Mouse (Mus musculus): ENCODE results near the gene Aak1. TPM values are rescaled to one million over a fixed set of nuclear protein-coding genes. Genes with fewer than 3 reads are reported as not detected.
"Not testable (repeated sequence)": the region's sequence is repeated elsewhere in the genome, so short reads cannot be mapped to it uniquely, and the experiment has no call there.

Gene Aak1
- total RNA-seq, 2 experiments from 2014 or later, result 15.8 to 39.4 TPM

DNA sequence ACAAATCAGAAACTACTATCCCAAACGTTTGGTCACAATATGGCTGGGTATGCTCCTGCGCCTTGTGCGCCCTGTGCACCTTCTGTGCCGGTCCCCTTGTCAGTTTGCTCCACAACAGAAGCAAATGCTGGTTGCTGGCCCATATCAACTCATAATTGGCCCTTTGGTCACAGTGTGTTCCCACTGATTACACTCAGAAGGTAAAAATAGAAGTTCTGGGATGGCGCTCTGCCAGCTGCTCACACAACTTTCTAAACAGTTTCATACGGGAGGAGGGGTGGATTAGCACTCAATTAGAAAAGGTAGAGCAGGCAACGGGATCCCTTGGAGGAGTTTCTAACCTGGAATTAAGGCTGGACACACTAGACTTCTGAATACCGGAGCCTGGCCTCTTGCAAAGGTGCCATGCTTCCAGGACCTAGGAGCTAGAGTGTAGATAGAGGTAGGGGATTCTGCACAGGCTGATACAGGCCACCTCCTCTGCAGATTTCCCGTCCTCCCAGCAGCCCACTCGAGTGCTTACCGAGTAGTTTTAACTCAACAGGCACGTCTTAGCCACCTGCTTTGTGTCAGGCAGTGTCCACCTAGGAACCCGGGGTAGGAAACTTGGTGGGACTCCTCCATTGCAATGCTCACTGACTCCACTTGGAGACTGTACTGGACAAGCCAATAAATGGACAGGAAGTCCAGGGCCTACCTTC, 16.4 kb upstream of the Aak1 start:
- ATAC-seq (replicated peaks; ENCODE audit: low FRiP score, poor library complexity, severe bottlenecking), result peak; percentile 93

DNA sequence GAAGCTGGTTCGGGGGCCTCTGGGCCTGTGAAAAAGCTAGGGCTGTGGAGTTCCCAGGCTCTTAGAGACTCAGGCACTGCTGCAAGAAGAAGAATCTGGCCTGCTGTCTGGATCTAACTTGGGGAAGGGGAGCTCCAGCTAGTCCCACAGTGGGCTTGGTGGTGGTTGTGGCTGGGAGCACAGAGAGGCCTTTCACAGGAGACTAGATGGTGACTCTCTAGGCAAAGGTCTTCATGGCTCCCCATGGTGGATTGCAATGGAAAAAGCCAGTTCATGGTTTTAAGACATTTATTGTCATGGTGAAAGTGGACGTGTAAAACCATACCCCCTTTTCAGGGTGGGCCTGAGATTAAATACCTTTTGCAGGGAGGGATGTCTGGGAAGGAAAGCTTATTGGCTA, 10.2 kb upstream of the Aak1 start:
- no peak for ATAC-seq (replicated peaks; ENCODE audit: low FRiP score, poor library complexity, severe bottlenecking)

DNA sequence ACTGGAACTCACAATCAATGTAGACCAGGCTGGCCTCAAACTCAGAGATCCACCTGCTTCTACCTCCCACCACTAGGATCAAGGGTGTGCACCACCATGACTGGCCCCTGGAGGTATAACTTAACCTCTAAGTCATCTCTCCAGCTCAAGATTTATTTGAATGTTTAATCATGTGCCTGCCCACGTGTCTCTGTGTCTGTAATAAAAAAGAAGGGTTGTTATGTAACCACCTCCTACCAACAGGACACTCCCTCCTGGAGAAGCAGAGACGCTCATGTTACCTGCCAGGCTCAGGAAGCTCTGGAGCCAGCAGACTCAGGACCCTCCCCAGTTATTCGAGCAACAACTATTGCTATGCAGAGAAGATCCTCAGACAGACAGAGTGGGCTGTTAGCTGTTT, 7.4 kb upstream of the Aak1 start:
- no peak for ATAC-seq (replicated peaks; ENCODE audit: low FRiP score, poor library complexity, severe bottlenecking)

DNA sequence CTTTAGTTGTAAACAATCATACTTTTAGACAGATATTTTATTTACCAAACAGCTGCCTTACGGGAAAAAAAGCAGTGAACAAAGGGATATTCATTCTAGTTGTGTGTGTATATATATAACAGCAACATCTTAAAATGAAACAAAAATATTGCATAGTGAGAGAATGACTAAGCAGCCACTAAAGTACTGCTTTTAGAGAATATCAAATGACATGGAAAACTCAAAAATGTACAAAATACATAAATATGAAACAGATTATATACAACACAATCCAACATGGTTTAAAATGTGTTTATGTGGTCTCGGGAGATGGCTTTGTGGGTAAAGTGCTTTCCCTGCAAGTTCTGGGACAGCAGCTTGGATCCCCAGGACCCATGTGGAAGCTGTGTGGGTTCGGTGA, 5.7 kb upstream of the Aak1 start:
- no peak for ATAC-seq (replicated peaks; ENCODE audit: low FRiP score, poor library complexity, severe bottlenecking)

DNA sequence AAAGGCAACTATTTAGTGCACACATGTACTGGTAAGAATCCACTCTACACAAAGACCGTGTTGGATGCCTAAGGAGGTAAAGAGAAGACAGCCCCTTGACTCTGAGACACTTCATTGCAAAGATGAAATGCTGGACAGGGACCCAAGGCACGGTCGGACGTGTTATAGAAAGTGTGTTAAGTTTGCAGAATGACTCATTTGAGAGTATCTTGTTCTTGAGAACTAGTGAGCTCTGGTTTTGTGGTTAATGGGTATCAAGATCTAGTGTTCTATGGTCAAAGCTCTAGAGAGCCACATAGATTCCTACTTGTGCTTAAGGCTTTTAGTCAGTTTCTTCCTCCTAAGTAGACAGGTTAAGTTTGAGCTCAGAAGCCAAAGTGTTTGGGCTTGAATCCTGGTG, 2.9 kb upstream of the Aak1 start:
- ATAC-seq (replicated peaks; ENCODE audit: low FRiP score, poor library complexity, severe bottlenecking), result no peak

DNA sequence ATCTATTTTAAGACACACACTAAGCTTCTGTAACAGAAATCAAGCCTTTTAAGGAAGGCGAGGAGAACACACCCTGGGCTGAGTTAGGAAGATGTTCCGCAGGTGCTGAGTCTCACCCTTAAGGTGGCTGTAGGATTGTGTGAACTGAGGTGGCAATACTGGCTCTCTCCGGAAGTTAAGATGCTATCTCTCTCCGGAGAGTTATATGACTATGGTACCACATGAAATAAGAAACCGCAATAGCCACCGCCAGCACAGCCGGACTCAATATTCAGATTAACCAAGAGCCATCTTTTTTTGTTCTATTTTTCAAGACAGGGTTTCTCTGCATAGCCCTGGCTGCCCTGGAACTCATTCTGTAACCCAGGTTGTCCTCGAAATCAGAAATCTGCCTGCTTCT, 1.5 kb upstream of the Aak1 start:
- ATAC-seq (replicated peaks; ENCODE audit: low FRiP score, poor library complexity, severe bottlenecking), result no peak

DNA sequence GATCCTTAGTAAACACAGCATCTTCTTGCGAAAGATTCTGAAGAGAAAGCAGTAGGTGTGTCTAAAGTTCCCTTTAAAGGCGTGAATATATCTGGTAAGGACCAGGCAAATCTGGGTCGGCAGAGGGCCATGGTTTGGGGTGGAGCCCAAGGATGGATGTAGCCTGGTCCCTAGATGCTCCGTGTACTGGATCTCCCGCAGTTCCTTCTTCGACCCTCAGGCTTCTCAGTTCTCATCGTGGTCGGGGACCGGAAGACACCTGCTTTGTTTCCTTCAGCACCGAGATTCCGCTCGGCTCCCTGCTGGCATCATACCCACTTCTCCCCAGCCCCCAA, 770 bp upstream of the Aak1 start:
- peak; percentile 42 for ATAC-seq (replicated peaks; ENCODE audit: low FRiP score, poor library complexity, severe bottlenecking)

DNA sequence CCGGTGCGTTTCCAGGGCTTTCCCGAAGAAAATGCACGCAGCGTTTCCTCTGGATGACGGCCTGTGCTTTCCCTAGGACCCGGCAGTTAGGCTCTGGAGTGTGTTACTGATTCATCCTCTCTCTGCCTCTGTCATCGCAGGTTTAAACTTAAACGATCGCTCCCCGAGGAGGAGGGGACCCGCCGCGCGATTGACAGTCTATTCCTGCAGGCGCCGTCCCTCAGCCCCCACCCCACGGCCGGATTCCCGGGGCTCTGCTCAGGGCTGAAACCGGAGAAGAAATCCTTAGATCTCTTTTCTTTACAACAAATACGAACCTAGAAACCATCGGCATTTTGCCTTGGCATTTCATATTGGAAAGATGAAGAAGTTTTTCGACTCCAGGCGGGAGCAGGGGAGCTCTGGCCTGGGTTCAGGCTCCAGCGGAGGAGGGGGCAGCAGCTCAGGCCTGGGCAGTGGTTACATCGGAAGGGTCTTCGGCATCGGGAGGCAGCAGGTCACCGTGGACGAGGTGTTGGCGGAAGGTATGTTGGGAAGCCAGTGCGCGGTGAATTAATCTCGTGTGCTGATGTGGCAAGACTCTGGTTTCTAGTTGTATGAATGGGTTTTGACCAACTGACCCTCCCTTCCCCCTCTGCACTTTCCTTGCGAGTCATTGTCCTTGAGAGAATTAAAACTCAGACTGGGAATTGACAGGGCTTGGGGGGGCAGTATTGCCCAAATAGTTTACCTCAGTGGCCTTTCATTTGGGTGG, 552 bp downstream of the Aak1 start:
- no peak for ATAC-seq (replicated peaks; ENCODE audit: low FRiP score, poor library complexity, severe bottlenecking)

DNA sequence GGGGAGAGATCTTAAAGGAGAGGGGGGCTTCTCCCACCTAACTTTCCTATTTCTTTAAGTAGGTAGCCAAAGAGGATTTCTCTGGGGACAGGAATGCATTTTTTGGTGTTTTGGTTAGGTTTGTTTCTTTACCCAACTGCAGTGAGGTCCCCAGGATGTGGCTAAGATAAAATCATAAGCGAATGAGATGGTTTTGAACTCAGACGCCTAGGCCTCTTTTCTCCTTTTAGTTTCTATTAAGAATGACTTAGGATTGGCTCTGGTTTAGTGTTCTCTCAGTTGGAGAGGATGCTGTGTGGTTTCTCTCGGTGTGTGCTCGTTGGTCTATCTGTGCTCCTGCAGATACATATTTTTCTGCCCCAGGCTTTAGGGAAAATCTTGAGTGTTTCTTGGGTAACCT, 1.3 kb downstream of the Aak1 start:
- ATAC-seq (replicated peaks; ENCODE audit: low FRiP score, poor library complexity, severe bottlenecking), result no peak

DNA sequence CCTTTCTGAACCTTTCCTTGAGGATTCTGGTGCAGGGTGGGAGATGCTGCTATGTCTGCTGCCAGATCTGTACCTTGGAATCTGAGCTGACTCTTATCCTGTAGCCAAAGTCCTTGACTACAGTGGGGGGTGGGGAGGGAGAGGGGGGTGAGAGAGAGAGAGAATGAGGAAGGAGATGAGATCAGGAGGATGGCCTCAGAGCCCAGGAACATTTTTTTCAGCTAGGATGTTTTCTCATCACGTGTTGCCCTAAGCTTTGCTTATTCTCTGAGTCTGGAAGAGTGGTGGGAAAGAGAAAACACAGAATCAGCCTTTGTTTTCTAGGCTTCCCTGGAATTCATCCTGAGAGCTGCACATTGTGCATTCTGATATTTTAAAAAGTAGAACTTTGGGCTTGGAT, 2.2 kb downstream of the Aak1 start:
- ATAC-seq (replicated peaks; ENCODE audit: low FRiP score, poor library complexity, severe bottlenecking), result no peak

DNA sequence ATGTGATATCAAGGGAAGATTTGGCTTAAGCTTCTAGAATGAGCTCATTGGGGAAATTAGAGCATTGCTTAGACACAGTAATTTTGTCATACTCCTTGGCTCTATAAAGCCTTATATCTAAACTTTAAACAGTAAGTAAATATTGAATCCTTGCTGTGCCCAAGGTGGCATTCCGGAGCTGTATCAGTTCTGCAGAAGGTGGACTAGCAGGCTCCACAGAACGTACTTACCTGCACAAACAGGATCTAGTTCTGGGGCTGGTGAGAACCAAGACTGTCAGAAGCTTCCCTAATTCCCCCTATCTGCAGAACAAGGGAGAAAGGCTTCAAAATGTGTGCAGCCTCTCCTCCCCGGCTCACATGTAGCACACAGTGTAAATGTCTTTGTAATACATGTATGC, 4.6 kb downstream of the Aak1 start:
- ATAC-seq (replicated peaks; ENCODE audit: low FRiP score, poor library complexity, severe bottlenecking), result no peak

DNA sequence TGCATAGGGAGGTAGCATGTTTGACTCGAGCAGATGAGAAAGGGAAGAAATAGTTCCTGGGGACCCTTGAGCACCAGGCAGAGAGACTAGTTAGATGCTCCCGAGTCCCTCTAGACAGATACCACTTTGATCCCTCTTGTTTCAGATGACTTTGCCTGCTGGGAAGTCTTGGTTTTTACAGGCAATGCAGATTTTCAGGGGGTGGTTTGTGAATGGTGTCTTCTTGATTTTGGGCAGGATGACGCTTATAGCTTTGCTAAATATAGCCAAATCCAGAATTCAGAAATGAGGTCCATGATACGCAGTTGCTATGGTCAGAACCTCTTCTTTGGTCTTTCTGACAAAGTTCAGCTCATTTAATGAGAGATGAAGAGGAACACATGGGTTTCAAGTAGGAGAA, 5.6 kb downstream of the Aak1 start:
- no peak for ATAC-seq (replicated peaks; ENCODE audit: low FRiP score, poor library complexity, severe bottlenecking)

DNA sequence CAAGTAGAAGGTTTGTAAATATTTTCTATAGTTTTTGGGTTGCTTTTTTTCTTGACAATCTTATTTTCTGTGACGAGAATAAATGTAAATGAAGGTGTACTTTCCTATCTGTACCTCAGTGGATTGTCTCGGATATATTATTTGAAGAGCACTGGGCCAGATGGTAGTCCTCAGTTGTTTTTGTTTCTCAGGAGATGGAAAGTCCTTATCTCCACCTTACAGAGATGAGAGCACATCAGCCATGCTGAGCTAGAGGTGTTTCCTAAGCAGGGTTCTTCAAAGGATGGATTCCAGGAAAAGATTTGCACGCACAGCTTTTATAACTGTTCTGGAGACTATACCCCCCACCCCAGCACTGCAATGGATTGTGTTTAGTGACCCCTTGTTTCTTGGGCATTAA, 9.3 kb downstream of the Aak1 start:
- no peak for ATAC-seq (replicated peaks; ENCODE audit: low FRiP score, poor library complexity, severe bottlenecking)

DNA sequence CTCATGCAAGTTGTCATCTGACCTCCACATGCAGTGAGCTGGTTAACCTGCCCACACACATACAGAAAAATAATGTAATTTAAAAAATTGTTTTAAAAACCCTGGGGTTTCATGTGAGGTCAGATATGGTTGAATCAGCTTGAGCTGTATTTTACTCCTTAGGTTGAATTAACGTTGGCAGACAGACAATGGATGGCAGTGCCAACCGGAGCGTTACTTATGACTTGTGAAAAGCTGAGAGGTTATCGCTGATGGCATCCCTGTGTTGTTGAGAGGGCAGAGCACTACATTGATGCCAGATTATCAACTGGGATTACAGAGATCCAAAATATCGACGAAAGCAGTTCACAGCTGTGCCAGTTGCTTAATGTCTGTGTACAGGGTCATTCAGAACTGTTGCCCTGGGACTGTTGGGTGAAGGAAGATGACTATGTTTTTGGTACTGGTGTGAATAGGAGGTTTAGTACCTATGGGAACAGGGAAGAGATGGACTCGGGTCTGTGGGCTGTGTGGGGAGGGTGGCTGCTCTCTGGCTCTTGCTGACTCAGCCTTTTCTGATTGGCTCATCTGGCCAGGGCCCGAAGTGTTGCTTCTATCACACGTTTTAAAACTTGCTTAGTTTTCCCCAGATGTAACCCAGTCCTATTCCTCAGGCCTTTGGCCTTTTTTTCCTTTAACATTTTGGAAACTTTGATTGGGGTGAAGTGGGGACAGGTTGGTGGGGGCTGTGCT, 11.6 kb downstream of the Aak1 start:
- no peak for ATAC-seq (replicated peaks; ENCODE audit: low FRiP score, poor library complexity, severe bottlenecking)

DNA sequence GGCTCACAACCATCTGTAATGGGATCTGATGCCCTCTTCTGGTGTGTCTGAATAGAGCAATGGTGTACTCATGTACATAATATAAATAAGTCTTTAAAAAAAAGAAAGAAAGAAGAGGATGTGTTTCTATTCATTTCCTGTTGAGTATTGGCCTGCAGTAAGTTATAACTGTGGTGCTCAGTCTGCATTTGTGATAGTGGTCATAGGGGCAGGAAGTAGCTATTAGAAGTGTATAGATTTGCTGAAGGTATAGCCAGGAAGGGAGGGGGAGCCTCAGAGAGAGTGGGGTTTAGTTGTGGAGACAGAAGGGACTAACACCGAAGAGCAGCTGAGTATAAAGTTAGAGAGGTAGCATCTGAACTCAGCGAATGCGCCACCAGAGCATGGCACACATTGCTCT, 15.0 kb downstream of the Aak1 start:
- ATAC-seq (replicated peaks; ENCODE audit: low FRiP score, poor library complexity, severe bottlenecking), result no peak

DNA sequence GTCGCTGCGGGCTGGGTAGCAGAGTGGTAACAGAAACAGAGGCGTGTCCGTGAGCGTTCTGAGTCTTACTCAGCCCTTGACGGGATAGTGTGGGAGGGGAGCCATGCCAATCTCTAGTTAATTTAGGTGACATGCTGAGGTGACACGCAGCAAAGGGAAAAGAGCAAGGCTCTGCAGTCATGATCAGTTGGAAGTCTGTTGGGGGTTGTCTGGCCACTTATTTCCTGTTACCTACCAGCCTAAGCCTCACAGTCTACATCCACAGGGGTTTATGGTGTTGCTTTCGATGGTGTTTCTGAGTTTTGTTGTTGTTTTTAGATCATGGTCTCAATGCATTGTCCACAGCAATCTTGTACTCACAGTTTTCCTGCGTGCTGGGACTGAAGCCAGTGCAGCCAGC, 21.0 kb downstream of the Aak1 start:
- no peak for ATAC-seq (replicated peaks; ENCODE audit: low FRiP score, poor library complexity, severe bottlenecking)

DNA sequence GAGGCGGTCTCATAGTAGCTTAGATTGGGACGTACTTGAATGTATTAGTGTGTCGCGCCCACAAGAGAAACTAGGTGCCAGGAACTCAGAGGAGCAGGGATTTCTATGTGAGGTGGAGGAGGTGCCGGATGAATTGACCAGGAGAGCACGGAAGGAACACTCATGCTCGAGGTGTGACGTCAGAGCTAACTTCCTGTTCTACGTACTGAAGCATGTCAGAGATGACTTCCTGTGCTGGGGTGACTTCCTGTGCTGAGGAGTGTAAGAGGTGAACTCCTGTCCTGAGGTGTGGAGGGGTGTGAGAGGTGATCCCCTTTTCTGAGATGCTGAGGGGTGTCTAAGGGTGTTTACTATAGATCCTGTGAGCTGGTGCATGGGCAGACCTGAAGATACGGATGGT, 22.5 kb downstream of the Aak1 start:
- no peak for ATAC-seq (replicated peaks; ENCODE audit: low FRiP score, poor library complexity, severe bottlenecking)

DNA sequence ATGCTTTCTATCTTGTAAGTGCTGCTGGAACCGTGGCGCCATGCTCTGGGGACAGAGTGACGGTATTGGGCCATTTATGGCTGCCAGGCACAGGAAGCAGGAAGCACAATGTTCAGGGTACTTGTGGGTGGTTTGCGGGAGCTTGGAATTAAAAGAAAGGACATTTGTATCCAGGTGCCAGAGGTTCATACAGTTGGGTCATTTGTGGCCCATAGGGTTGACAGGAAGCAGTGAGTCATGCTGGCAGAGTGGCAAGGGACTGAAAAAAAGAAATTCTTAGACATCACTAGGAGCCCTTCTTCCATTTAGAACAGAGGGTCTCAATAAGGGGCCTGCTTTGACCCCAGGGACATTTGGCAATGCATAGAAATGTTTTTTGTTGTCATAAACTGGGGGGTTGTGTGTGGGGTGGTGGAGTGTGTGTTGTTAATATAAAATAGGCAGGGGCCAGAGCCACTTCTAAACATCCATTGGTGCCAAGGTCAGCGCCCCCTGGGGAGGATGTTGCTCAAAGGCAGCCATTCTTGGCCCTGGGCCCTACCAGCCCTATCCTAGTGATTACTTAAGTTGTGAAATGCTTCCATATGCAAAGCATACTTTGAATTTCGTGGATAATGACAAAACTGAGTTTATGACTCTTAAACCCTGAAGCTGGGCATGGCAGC, 25.5 kb downstream of the Aak1 start:
- ATAC-seq (replicated peaks; ENCODE audit: low FRiP score, poor library complexity, severe bottlenecking), result no peak

DNA sequence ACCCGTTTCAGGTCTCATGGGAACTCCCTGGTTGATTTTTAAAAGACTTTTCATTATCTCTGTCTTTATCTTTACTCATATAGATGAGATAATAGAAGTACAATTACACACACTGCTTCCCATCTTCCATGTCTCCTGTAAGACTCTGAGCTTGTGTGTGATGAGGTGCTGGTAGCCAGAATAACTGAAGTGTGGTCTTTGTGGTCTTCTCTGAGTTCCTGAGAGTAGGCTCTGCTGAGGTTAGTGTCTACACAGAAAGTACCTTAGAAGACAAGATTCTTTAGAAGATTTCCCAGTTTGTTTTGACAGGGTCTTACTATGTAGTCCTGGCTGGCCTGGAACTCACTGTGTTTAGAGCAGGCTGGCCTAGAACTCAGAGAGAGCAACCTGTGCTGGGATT, 27.1 kb downstream of the Aak1 start:
- ATAC-seq (replicated peaks; ENCODE audit: low FRiP score, poor library complexity, severe bottlenecking), result no peak

DNA sequence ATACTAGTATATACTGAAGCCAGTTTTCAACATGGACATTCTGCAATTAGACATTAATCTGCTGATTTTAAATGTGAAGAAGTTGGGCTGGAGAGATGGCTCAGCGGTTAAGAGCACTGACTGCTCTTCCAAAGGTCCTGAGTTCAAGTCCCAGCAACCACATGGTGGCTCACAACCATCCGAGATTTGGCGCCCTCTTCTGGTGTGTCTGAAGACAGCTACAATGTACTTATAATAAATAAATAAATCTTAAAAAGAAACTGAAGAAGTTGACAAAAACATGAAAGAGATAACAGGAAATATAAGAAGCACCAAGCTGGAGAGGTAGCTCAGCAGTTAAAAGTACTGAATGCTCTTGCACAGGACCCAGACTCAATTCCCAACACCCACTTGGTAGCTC, 29.3 kb downstream of the Aak1 start:
- ATAC-seq (replicated peaks; ENCODE audit: low FRiP score, poor library complexity, severe bottlenecking), result not testable (repeated sequence)

DNA sequence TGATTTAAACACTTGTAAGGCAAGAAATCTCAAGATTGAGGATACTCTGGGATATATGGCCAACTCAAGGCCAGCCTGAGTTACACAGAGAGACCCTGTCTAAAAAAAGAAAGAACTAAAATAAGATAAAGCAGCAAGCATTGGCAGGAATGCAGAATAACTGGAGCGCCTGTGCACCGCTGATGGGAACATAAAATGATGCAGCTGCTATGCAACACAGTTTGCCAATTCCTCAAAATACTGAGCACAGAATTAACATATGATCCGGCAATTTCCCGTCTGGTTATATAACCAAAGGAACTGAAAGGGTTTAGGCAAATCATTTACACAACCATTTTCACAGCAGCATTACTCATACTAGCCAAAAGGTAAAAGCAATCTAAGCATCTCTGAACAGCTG, 30.0 kb downstream of the Aak1 start:
- ATAC-seq (replicated peaks; ENCODE audit: low FRiP score, poor library complexity, severe bottlenecking), result no peak

Data from erythroid progenitor cell, adult 5-6 weeks (primary cell).